Mouse (Mus musculus): ENCODE data around the gene Pld4. TPM values are rescaled to one million over a fixed set of nuclear protein-coding genes. Genes with fewer than 3 reads are reported as not detected.
A peak's percentile ranks its signal among the peaks of the same experiment; 100 is the strongest.

Pld4 gene
- polyA plus RNA-seq, 1 experiment from 2014 or later: 7.8 TPM

GRCm38 (mm10) chr12:112747606-112747970 is 12.9 kb upstream of the Pld4 start:
- ATAC-seq (replicated peaks; ENCODE audit: low FRiP score, low read depth) (no peak), DNase-seq (ENCODE audit: low spot score) (no peak)
- Histone ChIP-seq H3K36me3 (ENCODE audit: insufficient read depth, low read length) (peaks cover 15% of the 10 kb centered on the region; the same call in 1 of the 2 replicates), H3K4me3 (replicated peaks; ENCODE audit: low read depth, low read length) (no peak overlapping the region), H3K9ac (ENCODE audit: low read depth, low read length) (0 out of 2 replicates have a peak overlapping the region, but pooled peaks have one; percentile 27), H3K4me2 (ENCODE audit: low read length) (no peak overlapping the region), H3K4me1 (replicated peaks; ENCODE audit: insufficient read depth, low read length) (no peaks in the 10 kb centered on the region), H3K27ac (no peak overlapping the region), H3K9me3 (replicated peaks; ENCODE audit: low read length) (no peaks in the 10 kb centered on the region), H3K27me3 (ENCODE audit: insufficient read depth, low read length) (no peaks in the 10 kb centered on the region)
- 74% methylated on average over 8 of the region's 8 CpGs for WGBS
- TF ChIP-seq CTCF (IDR thresholded peaks at IDR 0.05; ENCODE audit: low read depth): no peak

DNA sequence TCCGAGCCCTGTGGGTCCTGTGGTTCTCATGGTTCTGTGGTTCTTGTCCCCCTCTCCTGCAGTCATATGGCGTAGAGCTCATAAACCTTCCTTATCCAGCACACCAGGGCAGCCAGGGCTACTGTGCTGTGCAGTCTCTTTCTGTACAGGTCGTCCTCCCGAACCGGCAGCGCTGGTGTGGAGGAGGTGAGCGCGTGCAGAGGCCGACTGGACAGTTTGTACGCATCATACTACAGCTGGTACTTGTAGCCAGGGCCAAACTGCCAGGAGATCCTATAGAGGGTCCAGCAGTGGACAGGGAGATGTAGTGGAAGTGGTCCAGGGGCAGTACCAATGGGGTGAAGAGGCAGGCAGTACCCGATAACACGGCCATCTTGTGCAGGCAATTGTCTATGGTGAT is 9.5 kb upstream of the Pld4 start:
- Histone ChIP-seq H3K9me3 (replicated peaks; ENCODE audit: low read length) (no peaks in the 10 kb centered on the region), H3K4me1 (replicated peaks; ENCODE audit: insufficient read depth, low read length) (no peaks in the 10 kb centered on the region), H3K36me3 (ENCODE audit: insufficient read depth, low read length) (no peaks in the 10 kb centered on the region), H3K4me3 (replicated peaks; ENCODE audit: low read depth, low read length) (no peak overlapping the region), H3K27me3 (ENCODE audit: insufficient read depth, low read length) (no peaks in the 10 kb centered on the region), H3K27ac (no peak overlapping the region), H3K9ac (ENCODE audit: low read depth, low read length) (no peak overlapping the region), H3K4me2 (ENCODE audit: low read length) (no peak overlapping the region)
- WGBS: 76% methylated on average over 12 of the region's 12 CpGs
- no peak for TF ChIP-seq CTCF (IDR thresholded peaks at IDR 0.05; ENCODE audit: low read depth)
- DNase-seq (ENCODE audit: low spot score): no peak
- no peak for ATAC-seq (replicated peaks; ENCODE audit: low FRiP score, low read depth)

GRCm38 (mm10) chr12:112752399-112752798 is 8.1 kb upstream of the Pld4 start:
- WGBS: 40% methylated on average over 2 of the region's 2 CpGs
- Histone ChIP-seq H3K4me3 (replicated peaks; ENCODE audit: low read depth, low read length) (no peak overlapping the region), H3K36me3 (ENCODE audit: insufficient read depth, low read length) (no peaks in the 10 kb centered on the region), H3K27me3 (ENCODE audit: insufficient read depth, low read length) (no peaks in the 10 kb centered on the region), H3K9ac (ENCODE audit: low read depth, low read length) (no peak overlapping the region), H3K27ac (no peak overlapping the region), H3K4me1 (replicated peaks; ENCODE audit: insufficient read depth, low read length) (no peaks in the 10 kb centered on the region), H3K4me2 (ENCODE audit: low read length) (no peak overlapping the region), H3K9me3 (replicated peaks; ENCODE audit: low read length) (no peaks in the 10 kb centered on the region)
- no peak for TF ChIP-seq CTCF (IDR thresholded peaks at IDR 0.05; ENCODE audit: low read depth)
- no peak for ATAC-seq (replicated peaks; ENCODE audit: low FRiP score, low read depth)
- no peak for DNase-seq (ENCODE audit: low spot score)

- no peak overlapping the region for H3K4me2 ChIP-seq (ENCODE audit: low read length)
- H3K4me1 ChIP-seq (replicated peaks; ENCODE audit: insufficient read depth, low read length): no peaks in the 10 kb centered on the region
- TF ChIP-seq CTCF (IDR thresholded peaks at IDR 0.05; ENCODE audit: low read depth): no peak
- no peak overlapping the region for H3K4me3 ChIP-seq (replicated peaks; ENCODE audit: low read depth, low read length)
- no peaks in the 10 kb centered on the region for H3K36me3 ChIP-seq (ENCODE audit: insufficient read depth, low read length)
- ATAC-seq (replicated peaks; ENCODE audit: low FRiP score, low read depth) (no peak), DNase-seq (ENCODE audit: low spot score) (no peak)
- H3K9ac ChIP-seq (ENCODE audit: low read depth, low read length): no peak overlapping the region
- no peaks in the 10 kb centered on the region for H3K27me3 ChIP-seq (ENCODE audit: insufficient read depth, low read length)
- no peaks in the 10 kb centered on the region for H3K9me3 ChIP-seq (replicated peaks; ENCODE audit: low read length)
- no peak overlapping the region for H3K27ac ChIP-seq
- WGBS: 68% methylated on average over 4 of the region's 4 CpGs
These were observed 4.6 kb upstream of the Pld4 start for GRCm38 (mm10) chr12:112755900-112756299.

- no peaks in the 10 kb centered on the region for H3K36me3 ChIP-seq (ENCODE audit: insufficient read depth, low read length)
- no peak overlapping the region for H3K4me3 ChIP-seq (replicated peaks; ENCODE audit: low read depth, low read length)
- H3K9ac ChIP-seq (ENCODE audit: low read depth, low read length): no peak overlapping the region
- H3K4me2 ChIP-seq (ENCODE audit: low read length): no peak overlapping the region
- no peaks in the 10 kb centered on the region for H3K27me3 ChIP-seq (ENCODE audit: insufficient read depth, low read length)
- H3K27ac ChIP-seq: no peak overlapping the region
- no peaks in the 10 kb centered on the region for H3K9me3 ChIP-seq (replicated peaks; ENCODE audit: low read length)
- 80% methylated on average over 5 of the region's 5 CpGs for whole genome bisulfite sequencing
- no peak for DNase-seq (ENCODE audit: low spot score)
- H3K4me1 ChIP-seq (replicated peaks; ENCODE audit: insufficient read depth, low read length): no peaks in the 10 kb centered on the region
- no peak for ATAC-seq (replicated peaks; ENCODE audit: low FRiP score, low read depth)
- no peak for TF ChIP-seq CTCF (IDR thresholded peaks at IDR 0.05; ENCODE audit: low read depth)
These were observed 2.6 kb upstream of the Pld4 start for GRCm38 (mm10) chr12:112757896-112758295.

DNA sequence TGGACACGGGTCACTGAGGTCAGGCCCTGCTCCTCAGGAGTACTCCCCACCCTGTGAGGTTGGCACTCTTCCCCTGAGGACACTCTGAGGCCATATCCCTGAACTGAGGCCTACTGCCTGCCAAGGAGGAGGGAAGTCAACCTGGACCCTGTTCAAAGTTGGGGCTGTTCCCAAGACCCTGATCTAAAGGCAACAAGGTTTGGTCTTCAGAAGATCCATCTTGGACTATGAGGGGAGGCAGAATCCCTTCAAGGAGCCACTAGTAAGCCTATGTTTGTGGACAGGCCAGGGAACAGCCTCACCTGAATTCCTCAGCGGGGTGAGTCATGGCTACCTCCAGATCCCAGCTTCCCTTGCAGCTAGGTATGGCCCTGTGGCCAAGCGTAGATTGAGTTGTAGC is 984 bp upstream of the Pld4 start:
- H3K27ac ChIP-seq: no peak overlapping the region
- H3K4me2 ChIP-seq (ENCODE audit: low read length): no peak overlapping the region
- 91% methylated on average over 3 of the region's 3 CpGs for WGBS
- H3K27me3 ChIP-seq (ENCODE audit: insufficient read depth, low read length): no peaks in the 10 kb centered on the region
- DNase-seq (ENCODE audit: low spot score) (no peak), ATAC-seq (replicated peaks; ENCODE audit: low FRiP score, low read depth) (no peak)
- H3K9ac ChIP-seq (ENCODE audit: low read depth, low read length): no peak overlapping the region
- H3K4me3 ChIP-seq (replicated peaks; ENCODE audit: low read depth, low read length): no peak overlapping the region
- no peaks in the 10 kb centered on the region for H3K36me3 ChIP-seq (ENCODE audit: insufficient read depth, low read length)
- no peaks in the 10 kb centered on the region for H3K9me3 ChIP-seq (replicated peaks; ENCODE audit: low read length)
- H3K4me1 ChIP-seq (replicated peaks; ENCODE audit: insufficient read depth, low read length): no peaks in the 10 kb centered on the region
- no peak for TF ChIP-seq CTCF (IDR thresholded peaks at IDR 0.05; ENCODE audit: low read depth)

GRCm38 (mm10) chr12:112761411-112761810 is 956 bp downstream of the Pld4 start:
- Histone ChIP-seq H3K4me1 (replicated peaks; ENCODE audit: insufficient read depth, low read length) (no peaks in the 10 kb centered on the region), H3K9me3 (replicated peaks; ENCODE audit: low read length) (no peaks in the 10 kb centered on the region), H3K4me2 (ENCODE audit: low read length) (no peak overlapping the region), H3K27ac (no peak overlapping the region), H3K9ac (ENCODE audit: low read depth, low read length) (no peak overlapping the region), H3K27me3 (ENCODE audit: insufficient read depth, low read length) (no peaks in the 10 kb centered on the region), H3K36me3 (ENCODE audit: insufficient read depth, low read length) (no peaks in the 10 kb centered on the region), H3K4me3 (replicated peaks; ENCODE audit: low read depth, low read length) (no peak overlapping the region)
- 87% methylated on average over 4 of the region's 4 CpGs for WGBS
- no peak for TF ChIP-seq CTCF (IDR thresholded peaks at IDR 0.05; ENCODE audit: low read depth)
- no peak for DNase-seq (ENCODE audit: low spot score)
- ATAC-seq (replicated peaks; ENCODE audit: low FRiP score, low read depth): no peak

Measured in kidney, postnatal 0 days (tissue).